Mouse (Mus musculus) cerebellum, adult 2 months (tissue): ENCODE results near the gene Nr1i2.

ENCODE experiments used
- CTCF ChIP-seq: fragments of 200-500 bp; IDR thresholded peaks from 2 replicates; pipeline ENCODE4 v1.5.1; 2011; ENCODE audit warnings: low read depth, mild to moderate bottlenecking, control low read depth, low read length, moderate library complexity, borderline replicate concordance; ENCODE audit not compliant: insufficient read depth
- POLR2A ChIP-seq: fragments of 200-500 bp; IDR thresholded peaks from 2 replicates; pipeline ENCODE4 v1.6.1; 2011; ENCODE audit warnings: low read length, control low read depth, borderline replicate concordance; ENCODE audit not compliant: insufficient read depth

GRCm38 (mm10) chr16:38304460-38305194 lies 10.0 kb upstream of the Nr1i2 start:
- TF ChIP-seq CTCF (no peak), POLR2A (no peak)
